Mouse (Mus musculus): ENCODE measurements around the gene Tmc3.

DNA sequence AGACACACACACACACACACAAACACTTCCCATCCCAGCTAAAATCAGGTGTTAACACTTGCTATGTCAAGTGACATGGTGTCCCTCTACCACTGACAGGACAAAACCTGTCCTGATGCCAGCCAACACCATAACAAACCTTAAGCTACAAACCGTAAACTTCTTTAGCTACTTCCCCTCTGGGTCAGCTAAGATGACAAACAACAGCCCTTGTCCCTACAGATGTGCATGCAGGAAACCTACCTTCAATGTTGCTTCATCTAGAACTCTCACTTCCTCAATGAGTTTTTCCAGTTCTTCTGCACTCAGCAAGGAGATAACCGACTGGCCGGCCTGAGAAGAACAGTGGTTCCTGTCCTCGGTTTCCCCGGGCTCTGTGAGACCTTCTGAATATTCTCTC lies 65.9 kb downstream of the Tmc3 start:
- TF ChIP-seq CTCF (IDR thresholded peaks at IDR 0.05; ENCODE audit: low read depth): no peak
- no peak for TF ChIP-seq EP300 (IDR thresholded peaks at IDR 0.05; ENCODE audit: low read depth)

Data from liver, embryonic 14.5 days (tissue).